Mouse (Mus musculus) CD4-positive helper T cell, adult 2 months (primary cell): ENCODE results near the gene Arpc3.
"Not testable (repeated sequence)": the region's sequence is repeated elsewhere in the genome, so short reads cannot be mapped to it uniquely, and the experiment has no call there.

Source experiments
- DNase-seq: peaks from one replicate; pipeline ENCODE4 v3.0.0-alpha.2; 2012; ENCODE audit warnings: low read depth, missing footprints, low spot score

The Arpc3 gene

GRCm38 (mm10) chr5:122439400-122440094, 47.9 kb downstream of the Arpc3 start:
- no peak for DNase-seq

GRCm38 (mm10) chr5:122440095-122440630, 48.5 kb downstream of the Arpc3 start:
- no peak for DNase-seq

GRCm38 (mm10) chr5:122444492-122444891, 52.8 kb downstream of the Arpc3 start:
- DNase-seq = no peak

GRCm38 (mm10) chr5:122445051-122445610, 53.5 kb downstream of the Arpc3 start:
- no peak for DNase-seq

- DNase-seq = no peak
Observed at GRCm38 (mm10) chr5:122447857-122448256, 56.2 kb downstream of the Arpc3 start.

GRCm38 (mm10) chr5:122448869-122449268, 57.2 kb downstream of the Arpc3 start:
- DNase-seq = no peak

GRCm38 (mm10) chr5:122449946-122450345, 58.3 kb downstream of the Arpc3 start:
- no peak for DNase-seq

- no peak for DNase-seq
Observed at GRCm38 (mm10) chr5:122450913-122451317, 59.2 kb downstream of the Arpc3 start.

GRCm38 (mm10) chr5:122451324-122451723, 59.6 kb downstream of the Arpc3 start:
- DNase-seq = no peak

GRCm38 (mm10) chr5:122452194-122452593, 60.5 kb downstream of the Arpc3 start:
- no peak for DNase-seq

GRCm38 (mm10) chr5:122453188-122453587, 61.5 kb downstream of the Arpc3 start:
- no peak for DNase-seq

- DNase-seq = no peak
Observed at GRCm38 (mm10) chr5:122454442-122454841, 62.8 kb downstream of the Arpc3 start.

GRCm38 (mm10) chr5:122454883-122455282, 63.2 kb downstream of the Arpc3 start:
- no peak for DNase-seq

GRCm38 (mm10) chr5:122455584-122455983, 63.9 kb downstream of the Arpc3 start:
- DNase-seq = no peak

- not testable (repeated sequence) for DNase-seq
Observed at GRCm38 (mm10) chr5:122457054-122457453, 65.4 kb downstream of the Arpc3 start.

- no peak for DNase-seq
Observed at GRCm38 (mm10) chr5:122458066-122458465, 66.4 kb downstream of the Arpc3 start.

GRCm38 (mm10) chr5:122459335-122459734, 67.7 kb downstream of the Arpc3 start:
- no peak for DNase-seq

GRCm38 (mm10) chr5:122460656-122461055, 69.0 kb downstream of the Arpc3 start:
- no peak for DNase-seq

- DNase-seq = no peak
Observed at GRCm38 (mm10) chr5:122461431-122461830, 69.8 kb downstream of the Arpc3 start.
